Mouse (Mus musculus): Measurements from ENCODE around the gene Klk1. TPM values are rescaled to one million over a fixed set of nuclear protein-coding genes. Genes with fewer than 3 reads are reported as not detected.
A peak's percentile ranks its signal among the peaks of the same experiment; 100 is the strongest.
"Not testable (repeated sequence)": the region's sequence is repeated elsewhere in the genome, so short reads cannot be mapped to it uniquely, and the experiment has no call there.

Klk1 gene
- total RNA-seq, 2 experiments from 2014 or later = not detected

DNA sequence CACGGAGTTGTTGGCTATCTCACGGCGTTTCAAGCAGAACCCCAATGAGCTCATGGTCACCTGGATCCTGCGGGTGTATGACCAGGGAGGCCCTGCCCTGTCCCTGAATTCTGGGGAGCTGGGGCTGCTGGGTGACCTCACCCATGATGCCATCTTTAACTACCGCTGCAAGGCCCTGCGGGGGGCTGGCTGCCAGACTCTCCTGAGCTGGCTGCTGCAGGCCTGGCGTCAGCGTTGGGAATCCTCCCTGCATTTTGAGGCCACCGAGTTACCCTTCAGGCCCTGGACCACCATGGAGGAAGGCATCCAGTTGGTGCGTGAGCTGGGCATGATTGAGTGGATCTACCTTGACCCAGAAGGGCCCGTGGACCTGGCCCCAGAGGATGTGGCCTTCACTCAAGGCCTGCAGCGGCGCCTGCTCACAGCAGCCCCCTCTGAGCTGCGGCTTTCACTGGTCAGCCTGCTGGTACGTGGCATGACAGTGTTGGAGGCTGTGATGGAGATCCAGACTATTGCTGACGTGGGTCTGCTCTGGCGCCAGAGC is 25.6 kb downstream of the Klk1 start:
- not testable (repeated sequence) for ATAC-seq (ENCODE audit: poor library complexity, severe bottlenecking)

DNA sequence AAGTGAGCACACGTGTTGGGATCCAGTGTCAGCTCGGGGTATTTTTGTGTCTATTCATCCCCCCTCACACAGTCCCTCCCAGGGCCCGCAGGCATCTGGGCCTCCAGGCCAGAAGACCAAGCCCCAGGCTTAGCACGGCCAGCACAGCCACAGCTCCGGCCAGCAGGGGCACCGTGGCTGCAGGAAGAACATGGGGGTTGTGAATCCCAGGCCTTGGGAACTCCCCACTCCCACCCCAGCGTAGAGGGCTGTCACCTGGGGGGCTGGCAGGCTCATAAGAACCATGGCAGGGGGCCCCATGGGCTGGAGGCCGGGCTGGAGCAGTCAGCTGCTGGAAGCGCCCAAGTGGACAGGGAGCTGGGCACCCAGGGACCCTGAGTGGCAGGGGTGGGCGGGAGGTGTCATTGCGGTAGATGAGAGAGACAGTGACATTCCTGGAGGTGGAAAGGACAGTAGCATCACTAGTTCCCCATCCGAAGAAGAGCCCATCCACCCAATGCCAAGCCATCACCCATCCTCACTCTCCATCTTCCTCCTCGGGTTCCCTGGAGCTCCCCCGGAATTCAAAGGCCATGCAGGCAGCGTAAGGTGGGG is 28.0 kb downstream of the Klk1 start:
- ATAC-seq (ENCODE audit: poor library complexity, severe bottlenecking) = no peak

DNA sequence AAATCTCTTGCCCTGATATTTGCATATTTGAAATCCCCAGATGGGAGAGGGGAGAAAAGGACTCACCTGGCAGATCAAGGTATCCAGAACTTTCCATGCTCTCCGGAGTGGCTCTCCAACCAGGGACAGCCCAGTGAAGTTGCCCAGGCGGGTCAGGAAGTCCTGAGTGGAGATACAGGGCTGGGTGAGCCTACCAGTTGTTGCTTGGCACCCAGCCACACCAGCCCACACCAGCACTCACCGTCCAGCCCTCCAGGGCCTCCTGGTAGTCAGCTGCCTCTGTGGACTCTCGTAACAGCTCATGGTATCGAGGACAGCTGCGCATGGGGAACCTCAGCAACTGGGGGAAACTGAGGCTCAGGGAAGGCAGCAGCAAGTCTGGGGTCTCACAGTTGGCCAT is 29.8 kb downstream of the Klk1 start:
- no peak for ATAC-seq (ENCODE audit: poor library complexity, severe bottlenecking)

DNA sequence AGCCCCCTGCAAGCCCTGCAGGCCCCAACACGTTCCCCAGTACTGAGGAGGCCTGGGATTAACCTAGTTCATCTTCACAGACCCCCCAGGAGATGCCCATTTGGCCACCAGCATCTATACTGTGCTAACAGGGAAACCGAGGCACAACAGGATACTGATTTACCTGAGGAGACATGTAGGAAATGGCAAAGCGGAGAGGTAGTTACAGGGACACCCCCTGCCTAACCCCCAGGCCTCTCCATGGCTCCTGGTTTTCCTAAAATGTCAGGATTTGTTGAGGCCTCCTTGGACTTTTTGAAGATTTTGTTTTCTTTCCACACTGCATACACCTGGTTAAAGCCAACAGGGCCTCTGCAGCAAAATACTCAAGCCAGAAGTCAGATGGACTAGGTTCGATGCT is 32.1 kb downstream of the Klk1 start, which contains the start of gene Acp4:
Gene Acp4, minus strand, starts transcription at position 101 of the 400 bp plus-strand sequence.
- ATAC-seq (ENCODE audit: poor library complexity, severe bottlenecking) = no peak

DNA sequence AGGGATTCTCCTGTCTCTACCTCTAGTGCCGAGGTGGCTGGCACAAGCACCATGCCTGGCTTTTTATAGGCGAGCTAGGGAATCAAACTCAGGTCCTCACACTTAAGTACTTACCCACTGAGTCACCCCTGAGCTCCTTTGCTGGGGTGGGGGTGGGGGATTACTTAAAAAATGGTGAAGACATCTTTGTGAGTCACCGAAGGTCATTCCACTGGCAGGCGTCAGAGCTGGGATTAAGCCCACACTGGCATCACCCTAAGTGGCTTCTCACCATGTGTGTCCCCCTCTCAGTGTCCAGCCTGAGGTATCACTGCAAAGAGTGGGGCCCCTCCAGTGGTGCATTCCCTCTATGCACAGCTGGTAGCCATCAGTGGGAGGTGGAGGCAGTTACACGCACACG is 35.2 kb downstream of the Klk1 start:
- no peak for ATAC-seq (ENCODE audit: poor library complexity, severe bottlenecking)

DNA sequence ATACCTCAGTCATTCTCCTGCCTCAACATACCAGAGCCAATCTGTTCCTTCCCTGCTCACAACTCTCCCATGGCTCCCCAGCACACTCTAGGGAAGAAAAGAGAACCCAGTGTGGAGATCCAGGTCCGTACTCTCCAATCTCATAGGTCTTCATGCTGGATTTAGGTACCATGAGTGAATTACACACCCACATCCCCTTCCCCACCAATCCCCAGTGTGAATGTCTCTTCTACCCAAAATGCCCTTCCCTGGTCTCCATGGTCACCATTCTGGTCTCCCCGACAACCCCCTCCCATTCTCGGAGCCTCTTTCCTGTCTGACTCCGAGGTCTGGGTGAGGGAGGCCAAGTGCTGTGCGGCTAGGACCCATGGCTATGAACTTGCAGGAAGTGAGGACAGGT is 36.0 kb downstream of the Klk1 start, which contains the start of gene Gm15517:
Gene Gm15517, plus strand, starts transcription at position 301 of the 400 bp plus-strand sequence.
- no peak for ATAC-seq (ENCODE audit: poor library complexity, severe bottlenecking)

DNA sequence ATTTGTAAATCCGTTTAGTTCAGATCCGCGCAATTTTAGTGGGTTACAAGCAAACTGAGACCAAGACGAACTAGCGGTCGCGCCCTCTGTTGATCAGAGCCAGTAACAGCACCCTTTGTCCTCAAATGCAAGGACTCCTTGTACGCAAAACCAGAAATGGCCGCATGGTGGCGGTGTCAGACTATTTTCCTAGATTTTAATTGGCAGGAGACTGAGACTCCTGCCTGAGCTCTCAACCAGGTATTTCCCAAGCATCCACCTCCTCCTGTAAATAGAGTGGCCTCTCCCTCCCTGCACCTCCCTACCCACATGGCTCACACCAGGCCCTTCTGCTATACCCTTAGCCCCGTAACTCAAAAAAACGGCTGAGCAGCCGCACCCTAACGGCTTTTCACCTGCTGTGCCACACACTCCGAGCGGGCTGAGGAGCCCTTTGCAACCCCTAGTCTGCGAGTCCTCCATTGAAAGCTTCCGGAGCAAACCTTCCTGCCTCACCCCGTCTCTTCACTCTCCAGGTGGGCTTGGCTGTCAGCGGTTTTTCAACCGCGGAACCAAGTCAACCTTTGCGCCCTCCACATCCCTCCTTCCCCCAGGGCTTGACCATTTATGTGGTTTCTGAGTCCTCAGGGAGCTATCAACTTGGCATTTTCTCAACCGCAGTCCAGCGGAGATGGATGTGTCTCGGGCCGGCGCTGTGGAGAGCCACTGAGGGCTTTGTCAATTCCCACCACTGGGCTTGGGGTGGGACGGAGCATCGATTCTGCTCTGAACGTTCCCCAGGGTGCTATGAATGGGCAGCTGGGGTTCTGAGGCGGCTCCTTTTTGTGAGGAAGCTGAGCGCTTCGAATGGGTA is 37.9 kb downstream of the Klk1 start:
- ATAC-seq (ENCODE audit: poor library complexity, severe bottlenecking) = peak; percentile 99

DNA sequence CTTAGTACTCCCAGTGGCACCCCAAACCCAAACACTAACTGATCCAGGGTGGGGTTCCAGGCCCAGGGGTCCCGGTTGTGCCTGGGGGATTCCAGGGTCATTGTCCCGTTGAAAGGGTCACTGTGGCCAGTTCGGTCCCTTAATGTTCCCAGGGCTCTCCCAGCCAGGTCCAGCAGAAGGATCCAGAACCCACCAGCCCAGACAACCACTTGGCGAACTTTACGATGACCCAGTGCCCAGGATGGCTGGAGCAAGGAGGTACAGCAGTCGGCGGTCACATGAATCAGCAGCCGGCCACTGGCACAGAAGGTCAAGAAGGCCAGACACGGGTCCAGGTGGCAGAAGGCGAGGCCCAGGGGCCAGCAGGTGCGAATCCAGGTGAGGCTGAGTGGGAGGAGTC is 43.0 kb downstream of the Klk1 start:
- ATAC-seq (ENCODE audit: poor library complexity, severe bottlenecking) = no peak

DNA sequence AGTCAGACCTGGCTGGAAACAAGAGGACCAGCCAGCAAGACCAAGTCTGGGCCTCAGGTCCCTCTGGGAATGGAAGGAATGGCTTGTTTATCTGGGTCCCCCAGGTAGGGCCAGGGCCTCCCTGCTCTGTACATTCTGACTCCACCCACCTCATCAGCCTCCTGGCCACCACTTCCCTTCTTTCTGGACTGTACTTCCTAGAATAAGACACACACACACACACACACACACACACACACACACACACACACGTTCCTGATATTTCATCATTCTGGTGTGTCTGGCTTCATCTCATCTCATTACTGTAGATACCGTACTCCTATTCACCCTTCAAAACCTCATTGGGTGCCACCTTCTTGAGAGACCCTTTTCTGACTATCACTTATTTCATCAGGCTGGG is 44.2 kb downstream of the Klk1 start:
- ATAC-seq (ENCODE audit: poor library complexity, severe bottlenecking) = no peak

DNA sequence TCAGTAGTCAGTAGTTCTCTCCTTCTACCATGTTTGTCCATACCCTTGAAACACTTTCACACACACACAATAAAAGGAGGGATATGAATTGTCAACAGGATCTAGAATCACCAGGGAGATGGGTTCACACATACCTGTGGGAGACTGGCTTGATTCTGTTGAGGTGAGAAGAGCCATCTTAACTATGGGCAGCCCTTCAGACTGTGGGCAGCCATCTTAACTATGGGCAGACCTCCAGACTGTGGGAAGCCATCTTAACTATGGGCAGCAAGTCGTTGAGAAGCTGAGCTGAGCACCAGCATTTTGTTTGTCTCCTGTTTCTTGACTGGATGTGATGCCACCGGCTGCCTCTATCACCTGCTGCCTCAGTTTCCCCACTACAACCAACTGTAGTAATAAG is 46.1 kb downstream of the Klk1 start:
- ATAC-seq (ENCODE audit: poor library complexity, severe bottlenecking) = 0 out of 2 replicates have a peak, but pooled peaks have one; percentile 49

DNA sequence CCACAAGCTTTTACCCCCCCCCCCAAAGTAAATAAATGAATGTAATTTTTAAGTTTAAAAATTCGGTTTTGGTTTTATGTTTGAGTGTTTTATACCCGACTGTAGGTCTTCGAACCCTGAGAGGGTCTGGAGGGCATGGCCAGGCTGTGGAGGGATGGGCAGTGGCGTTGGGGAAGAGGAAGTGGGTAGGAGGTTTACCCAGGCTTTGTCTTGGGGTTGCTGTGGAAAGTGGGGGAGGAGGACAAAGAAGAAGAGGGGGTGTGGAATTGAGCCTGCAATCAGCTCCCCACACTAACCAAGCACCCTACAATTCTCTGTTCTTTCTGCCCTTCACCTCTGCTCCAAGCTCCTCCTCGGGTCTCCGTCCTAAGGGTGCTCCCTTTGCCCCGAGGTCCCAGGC is 47.4 kb downstream of the Klk1 start:
- no peak for ATAC-seq (ENCODE audit: poor library complexity, severe bottlenecking)

DNA sequence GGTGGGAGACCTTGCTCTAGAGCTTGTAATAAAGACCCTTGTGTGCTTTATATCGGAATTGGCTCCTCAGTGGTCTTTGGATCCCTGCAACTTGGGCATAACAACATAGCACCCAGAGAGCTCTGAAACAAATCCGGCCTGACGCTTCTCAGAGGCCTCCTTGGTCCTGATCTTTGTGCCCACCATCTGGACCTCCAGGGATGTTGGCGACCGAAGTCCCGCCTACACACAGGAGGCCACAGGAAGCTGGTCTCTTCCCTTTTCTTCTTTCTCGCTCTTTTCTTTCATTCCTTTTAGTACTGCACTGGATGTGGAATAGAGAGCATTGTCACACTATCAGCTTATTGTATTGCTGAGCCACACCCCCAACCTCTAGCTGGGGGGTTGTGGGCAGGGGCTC is 48.3 kb downstream of the Klk1 start:
- ATAC-seq (ENCODE audit: poor library complexity, severe bottlenecking) = no peak

DNA sequence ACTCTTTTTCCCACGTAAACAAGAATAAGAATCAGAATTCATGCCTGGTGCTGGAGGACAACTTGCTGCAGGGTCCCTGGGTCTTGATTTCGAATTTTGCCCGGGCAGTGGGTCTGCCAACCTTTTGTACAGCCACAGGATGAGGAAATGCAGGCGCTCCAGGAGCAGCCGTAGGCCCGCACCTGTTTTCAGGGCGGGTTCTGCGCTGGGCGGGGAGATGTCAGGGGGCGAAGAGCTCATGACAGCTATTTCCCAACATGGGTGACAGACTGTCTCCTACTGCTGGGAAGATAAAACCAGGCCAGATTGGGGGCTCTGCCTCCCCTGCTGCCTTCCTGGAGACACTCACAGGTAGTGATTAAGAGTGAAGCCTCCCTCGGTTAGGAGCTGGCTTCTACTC is 48.9 kb downstream of the Klk1 start:
- ATAC-seq (ENCODE audit: poor library complexity, severe bottlenecking) = no peak

DNA sequence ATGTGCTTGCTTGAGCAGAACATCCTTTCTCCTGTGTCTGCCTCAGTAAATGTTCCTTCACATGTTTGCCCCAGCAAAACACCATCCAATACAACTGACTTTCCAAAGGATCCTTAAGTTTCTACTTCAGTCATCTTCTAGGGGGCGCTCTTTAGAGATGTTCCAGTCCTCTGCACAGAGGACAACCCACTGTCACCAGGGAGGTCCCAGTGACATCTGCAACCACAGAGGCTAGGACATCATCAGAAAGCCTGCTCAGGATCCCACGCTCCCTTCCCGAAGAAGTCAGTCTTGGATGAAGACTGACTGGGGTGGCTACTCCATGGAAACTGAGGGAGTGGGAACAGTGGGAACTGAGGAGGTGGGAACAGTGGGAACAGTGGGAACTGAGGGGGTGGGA is 50.4 kb downstream of the Klk1 start:
- ATAC-seq (ENCODE audit: poor library complexity, severe bottlenecking) = no peak

DNA sequence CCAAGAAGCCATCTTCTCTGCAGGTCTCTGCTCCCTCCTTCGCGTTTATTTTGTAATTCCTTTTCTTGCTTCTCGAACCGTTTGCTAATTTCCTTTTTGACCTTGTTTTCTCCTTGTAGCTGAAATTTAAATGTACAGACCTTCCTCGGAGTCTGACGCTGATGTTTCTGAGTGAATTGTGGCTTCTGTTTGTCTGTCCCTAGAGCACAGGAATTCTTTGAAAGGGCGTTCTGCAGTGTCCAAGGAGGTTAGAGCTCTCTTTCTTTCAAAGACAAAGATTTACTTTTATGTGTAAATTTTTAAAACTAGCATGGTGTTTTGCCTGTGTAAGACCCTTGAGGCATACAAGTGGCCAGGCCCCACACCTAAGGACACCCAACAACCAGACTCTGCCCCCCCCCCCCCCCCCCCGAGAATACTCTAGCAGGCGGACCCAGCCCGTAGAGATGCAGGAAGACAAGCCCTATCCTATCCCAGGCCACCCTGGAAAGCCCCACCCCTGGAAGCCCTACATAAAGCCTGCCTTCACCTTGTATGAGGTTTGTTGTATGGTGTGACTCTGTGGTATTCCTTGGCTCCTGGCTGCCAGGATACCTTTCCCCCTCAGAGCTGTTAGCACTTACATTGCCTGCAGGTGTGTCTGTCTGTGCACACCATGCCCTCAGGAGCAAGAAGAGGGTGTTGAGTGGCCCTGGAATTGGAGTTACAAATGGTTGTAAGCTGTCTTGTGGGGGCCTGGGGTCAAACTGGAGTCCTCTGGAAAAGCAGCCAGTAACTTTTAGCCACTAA is 51.5 kb downstream of the Klk1 start:
- no peak for ATAC-seq (ENCODE audit: poor library complexity, severe bottlenecking)

DNA sequence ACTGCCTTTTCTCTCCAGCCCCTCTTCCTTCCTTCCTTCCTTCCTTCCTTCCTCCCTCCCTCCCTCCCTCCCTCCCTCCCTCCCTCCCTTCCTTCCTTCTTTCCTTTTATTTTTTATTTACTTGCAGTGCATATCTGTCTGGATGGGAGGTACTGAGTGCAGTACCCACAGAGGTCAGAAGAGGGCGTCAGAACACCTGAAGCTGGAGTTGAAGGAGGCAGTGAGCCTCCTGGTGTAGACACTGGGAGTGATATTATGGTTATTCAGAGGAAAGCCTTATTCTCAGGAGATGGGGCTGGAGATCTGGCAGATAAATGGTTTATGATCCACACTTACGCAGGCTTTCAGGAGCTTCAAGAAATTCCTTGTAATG is 52.1 kb downstream of the Klk1 start:
- no peak for ATAC-seq (ENCODE audit: poor library complexity, severe bottlenecking)

Other genes with a start within 250 kb of the Klk1 start
- not detected in 2 replicates for gene Klk1b9, start 249.3 kb upstream of the Klk1 start, total RNA-seq (2015)
- gene Klk1b9, start 249.3 kb upstream of the Klk1 start, total RNA-seq (2017) = not detected in 2 replicates
- 0.33 and 0.84 TPM in 2 replicates for gene Klk1b11, start 229.5 kb upstream of the Klk1 start, total RNA-seq (2015)
- gene Klk1b11, start 229.5 kb upstream of the Klk1 start, total RNA-seq (2017) = 1.1 TPM in 1 of 2 replicates, not detected in the other
- gene Klk1b26, start 213.2 kb upstream of the Klk1 start, total RNA-seq (2015) = not detected in 2 replicates
- not detected in 2 replicates for gene Klk1b26, start 213.2 kb upstream of the Klk1 start, total RNA-seq (2017)
- gene Klk1b27, start 173.1 kb upstream of the Klk1 start, total RNA-seq (2015) = not detected in 2 replicates
- gene Klk1b27, start 173.1 kb upstream of the Klk1 start, total RNA-seq (2017) = not detected in 2 replicates
- not detected in 2 replicates for gene Klk1b21, start 123.0 kb upstream of the Klk1 start, total RNA-seq (2015)
- not detected in 2 replicates for gene Klk1b21, start 123.0 kb upstream of the Klk1 start, total RNA-seq (2017)
- not detected in 2 replicates for gene Klk1b22, start 112.7 kb upstream of the Klk1 start, total RNA-seq (2015)
- not detected in 2 replicates for gene Klk1b22, start 112.7 kb upstream of the Klk1 start, total RNA-seq (2017)
- gene Klk1b16, start 88.6 kb upstream of the Klk1 start, total RNA-seq (2015) = not detected in 2 replicates
- not detected in 2 replicates for gene Klk1b16, start 88.6 kb upstream of the Klk1 start, total RNA-seq (2017)
- not detected in 2 replicates for gene Klk1b24, start 37.1 kb upstream of the Klk1 start, total RNA-seq (2015)
- gene Klk1b24, start 37.1 kb upstream of the Klk1 start, total RNA-seq (2017) = not detected in 2 replicates
- gene Klk1b3, start 27.2 kb upstream of the Klk1 start, total RNA-seq (2015) = not detected in 2 replicates
- not detected in 2 replicates for gene Klk1b3, start 27.2 kb upstream of the Klk1 start, total RNA-seq (2017)
- gene Klk1b4, start 17.9 kb upstream of the Klk1 start, total RNA-seq (2015) = not detected in 2 replicates
- not detected in 2 replicates for gene Klk1b4, start 17.9 kb upstream of the Klk1 start, total RNA-seq (2017)
- not detected in 2 replicates for gene Klk1b5, start 9.4 kb upstream of the Klk1 start, total RNA-seq (2015)
- gene Klk1b5, start 9.4 kb upstream of the Klk1 start, total RNA-seq (2017) = not detected in 2 replicates
- gene Gm36864, start 10.8 kb downstream of the Klk1 start, total RNA-seq (2015) = not detected in 2 replicates
- gene Gm36864, start 10.8 kb downstream of the Klk1 start, total RNA-seq (2017) = not detected in 2 replicates
- 3.0 and 3.1 TPM in 2 replicates for gene 1700028J19Rik, start 21.3 kb downstream of the Klk1 start, total RNA-seq (2015)
- 0.62 and 0.94 TPM in 2 replicates for gene 1700028J19Rik, start 21.3 kb downstream of the Klk1 start, total RNA-seq (2017)
- gene 2410002F23Rik, start 21.4 kb downstream of the Klk1 start, total RNA-seq (2015) = 19.9 and 20.8 TPM in 2 replicates
- gene 2410002F23Rik, start 21.4 kb downstream of the Klk1 start, total RNA-seq (2017) = 17.2 and 23.0 TPM in 2 replicates
- gene Acp4, start 32.0 kb downstream of the Klk1 start, total RNA-seq (2015) = not detected in 2 replicates
- not detected in 2 replicates for gene Acp4, start 32.0 kb downstream of the Klk1 start, total RNA-seq (2017)
- gene Gm15517, start 36.1 kb downstream of the Klk1 start, total RNA-seq (2015) = not detected in 2 replicates
- gene Gm15517, start 36.1 kb downstream of the Klk1 start, total RNA-seq (2017) = not detected in 2 replicates
- gene Clec11a, start 81.5 kb downstream of the Klk1 start, total RNA-seq (2015) = 0.80 and 1.9 TPM in 2 replicates
- gene Clec11a, start 81.5 kb downstream of the Klk1 start, total RNA-seq (2017) = 0.77 and 1.7 TPM in 2 replicates
- gene Shank1, start 84.9 kb downstream of the Klk1 start, total RNA-seq (2015) = 0.02 and 0.07 TPM in 2 replicates
- not detected in 2 replicates for gene Shank1, start 84.9 kb downstream of the Klk1 start, total RNA-seq (2017)
- 0.29 TPM in 1 of 2 replicates, not detected in the other for gene Syt3, start 158.7 kb downstream of the Klk1 start, total RNA-seq (2015)
- gene Syt3, start 158.7 kb downstream of the Klk1 start, total RNA-seq (2017) = 0.22 TPM in 1 of 2 replicates, not detected in the other
- gene 1700008O03Rik, start 160.5 kb downstream of the Klk1 start, total RNA-seq (2015) = 0.42 TPM in 1 of 2 replicates, not detected in the other
- not detected in 2 replicates for gene 1700008O03Rik, start 160.5 kb downstream of the Klk1 start, total RNA-seq (2017)
- not detected in 2 replicates for gene Lrrc4b, start 203.7 kb downstream of the Klk1 start, total RNA-seq (2015)
- not detected in 2 replicates for gene Lrrc4b, start 203.7 kb downstream of the Klk1 start, total RNA-seq (2017)
- gene Aspdh, start 240.0 kb downstream of the Klk1 start, total RNA-seq (2015) = not detected in 2 replicates
- gene Aspdh, start 240.0 kb downstream of the Klk1 start, total RNA-seq (2017) = not detected in 2 replicates
- 18.2 and 20.3 TPM in 2 replicates for gene Josd2, start 242.6 kb downstream of the Klk1 start, total RNA-seq (2015)
- gene Josd2, start 242.6 kb downstream of the Klk1 start, total RNA-seq (2017) = 12.5 and 14.0 TPM in 2 replicates

All from megakaryocyte, adult 5-6 weeks (primary cell).